Mouse (Mus musculus) gastrocnemius, postnatal 25 days (tissue): Measurements from ENCODE around the gene Gm4131. TPM values are rescaled to one million over a fixed set of nuclear protein-coding genes. Genes with fewer than 3 reads are reported as not detected.

Source experiments
- DNase-seq: peaks from one replicate; pipeline ENCODE4 v3.0.0; 2022
- total RNA-seq, 2 experiments: library from RNA; stranded (reverse); gene quantifications; 1 replicate in 1 of 2; 2 replicates in 1 of 2; pipeline ENCODE4 v1.2.3; 2021

Gm4131 gene
- total RNA-seq, 2 experiments from 2014 or later: not detected

DNA sequence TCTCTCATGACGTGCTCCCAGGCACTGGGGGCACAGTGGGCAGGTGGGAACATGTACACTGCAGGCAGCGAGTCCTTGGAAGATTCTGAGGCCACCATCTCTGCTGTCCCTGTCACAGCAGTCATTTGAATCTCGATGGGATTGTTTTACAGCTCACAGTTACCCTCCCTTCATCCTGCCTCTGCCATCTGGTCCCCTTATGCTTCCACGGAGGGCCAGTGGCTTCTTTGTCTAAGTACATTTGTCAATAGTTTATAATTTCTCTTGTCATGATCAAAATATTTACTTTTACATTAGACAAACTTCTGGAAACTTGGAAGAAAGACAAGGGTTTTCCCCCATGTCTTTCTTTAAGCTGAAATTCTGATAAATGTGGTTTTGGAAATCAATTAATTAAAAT is 20.0 kb downstream of the Gm4131 start:
- DNase-seq: no peak

DNA sequence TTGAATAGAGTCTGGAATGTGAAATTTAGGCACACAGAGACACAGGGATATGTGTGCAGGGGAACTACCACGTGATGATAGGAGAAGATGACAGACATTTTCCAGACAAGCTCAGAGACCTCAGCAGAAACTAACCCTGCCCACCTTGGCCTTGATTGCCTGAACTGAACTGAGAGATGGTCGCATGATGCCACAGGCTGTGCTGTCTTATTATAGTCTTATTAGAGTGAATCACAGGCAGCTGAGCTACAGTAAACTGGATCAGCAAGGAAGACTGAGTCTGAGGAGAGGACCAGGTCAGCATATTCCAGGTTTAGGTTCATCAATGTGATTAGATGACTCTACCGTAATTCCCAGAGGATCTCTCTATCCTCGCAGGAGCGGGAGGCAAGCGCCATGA is 20.4 kb downstream of the Gm4131 start:
- DNase-seq: no peak

DNA sequence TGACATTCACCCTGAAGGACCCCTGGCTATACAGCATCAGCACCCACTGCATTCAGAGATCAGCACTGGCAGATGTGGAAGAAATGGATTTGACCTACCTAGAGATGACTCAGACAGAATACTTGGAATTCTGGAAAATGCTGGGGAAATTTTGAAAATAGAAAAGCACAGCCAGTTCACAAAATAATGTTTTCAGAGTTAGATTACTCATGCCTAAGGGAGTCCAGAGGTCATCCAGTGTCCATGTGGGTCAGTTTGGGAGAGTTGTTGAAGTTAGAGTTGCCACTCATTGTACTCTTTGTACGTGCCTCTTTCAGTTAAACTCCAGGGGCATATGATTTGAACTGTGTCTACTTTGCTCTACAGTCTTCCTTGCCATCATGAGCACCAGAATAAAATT is 25.0 kb downstream of the Gm4131 start:
- no peak for DNase-seq

DNA sequence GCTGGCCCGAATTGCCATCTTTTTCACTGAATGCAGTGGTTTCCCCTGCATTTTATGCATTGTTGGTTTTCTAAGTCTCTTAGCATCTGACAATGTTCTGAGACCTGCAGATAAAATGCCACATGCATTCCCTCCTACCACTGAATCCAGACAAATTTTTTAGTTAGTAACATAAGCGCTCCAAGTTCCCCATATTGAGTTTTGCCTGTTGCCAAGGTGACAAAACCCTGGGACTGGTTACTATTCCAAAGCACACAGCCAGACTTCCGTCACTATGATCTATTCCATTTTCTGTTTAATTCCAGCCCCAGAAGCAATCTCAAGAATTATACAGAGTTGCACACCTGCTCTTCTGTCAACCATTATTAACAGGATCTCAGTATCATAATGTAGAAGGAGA is 26.9 kb downstream of the Gm4131 start:
- DNase-seq: no peak

DNA sequence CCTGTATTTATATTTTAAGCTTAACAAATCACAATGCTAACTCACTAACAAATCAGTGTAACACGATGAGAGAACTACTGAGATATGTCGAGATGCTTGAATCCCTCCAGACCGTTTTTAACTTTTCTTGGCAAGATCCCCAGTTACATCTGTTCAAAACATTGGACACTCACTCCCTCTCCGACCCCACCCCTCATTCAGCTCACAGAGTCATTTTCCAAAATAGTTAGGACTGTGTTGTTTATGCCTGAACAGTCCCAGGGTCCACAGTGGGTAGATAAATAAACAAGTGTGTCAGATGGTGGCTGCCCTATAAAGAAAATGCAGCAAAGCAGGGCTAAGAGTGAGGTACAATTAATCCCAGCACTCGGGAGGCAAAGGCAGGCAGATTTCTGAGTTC is 29.7 kb downstream of the Gm4131 start:
- no peak for DNase-seq

DNA sequence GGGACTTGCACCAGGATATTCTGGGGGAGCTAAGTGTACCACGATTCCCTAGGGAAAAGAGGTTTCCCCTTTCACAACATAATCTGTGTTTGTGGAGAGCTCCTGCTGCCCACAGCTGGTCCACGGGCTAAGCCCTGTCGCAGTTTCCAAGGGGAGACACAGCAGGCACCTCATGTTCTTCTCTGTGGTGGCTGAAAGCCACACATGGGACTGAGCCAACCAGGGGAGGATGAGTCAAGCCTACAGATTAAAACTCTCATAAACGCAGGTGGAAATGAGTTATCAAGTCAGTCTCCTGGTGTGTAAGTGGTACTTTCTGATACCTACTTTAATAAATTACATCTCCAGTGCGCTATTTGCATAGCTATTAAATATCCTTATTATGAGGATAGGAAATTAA is 30.6 kb downstream of the Gm4131 start:
- DNase-seq: peak; percentile 26

DNA sequence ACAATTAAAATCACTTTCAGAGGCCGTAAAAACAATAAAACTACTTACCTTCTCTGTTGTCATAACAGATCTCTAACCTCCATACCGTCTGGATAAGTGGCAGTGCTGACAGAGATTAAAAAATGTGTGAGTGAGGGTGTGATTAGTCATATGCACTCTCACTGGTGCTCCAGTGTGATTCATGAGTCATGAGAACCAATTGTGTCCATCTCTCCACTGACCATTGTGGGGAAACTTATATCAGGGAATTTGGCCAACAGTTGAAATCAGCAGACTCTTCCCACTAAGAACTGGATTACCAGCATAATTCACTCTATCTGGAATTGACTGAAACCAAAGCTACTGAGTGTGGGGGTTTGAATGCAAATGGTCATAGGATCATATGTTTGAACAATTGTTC is 35.8 kb downstream of the Gm4131 start:
- no peak for DNase-seq

DNA sequence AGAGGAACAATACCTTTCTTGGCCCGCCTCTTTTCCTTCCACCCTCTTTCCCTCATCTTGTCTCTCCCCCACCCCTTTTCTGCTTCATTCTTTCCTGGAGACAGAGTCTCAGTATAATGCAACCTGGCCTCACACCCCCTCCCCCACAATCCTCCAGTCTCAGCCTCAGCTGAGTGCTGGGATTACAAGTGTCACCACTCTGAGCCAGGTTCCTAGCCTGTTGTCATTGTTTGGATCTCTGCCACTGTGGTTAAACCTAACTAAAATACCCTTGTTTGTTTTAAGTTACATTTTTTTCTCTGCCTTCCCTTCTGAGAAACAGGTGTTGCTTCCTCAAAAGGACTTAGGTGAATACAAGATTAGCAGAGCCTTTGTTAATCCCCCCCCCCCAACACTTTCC is 53.9 kb downstream of the Gm4131 start:
- DNase-seq: no peak

DNA sequence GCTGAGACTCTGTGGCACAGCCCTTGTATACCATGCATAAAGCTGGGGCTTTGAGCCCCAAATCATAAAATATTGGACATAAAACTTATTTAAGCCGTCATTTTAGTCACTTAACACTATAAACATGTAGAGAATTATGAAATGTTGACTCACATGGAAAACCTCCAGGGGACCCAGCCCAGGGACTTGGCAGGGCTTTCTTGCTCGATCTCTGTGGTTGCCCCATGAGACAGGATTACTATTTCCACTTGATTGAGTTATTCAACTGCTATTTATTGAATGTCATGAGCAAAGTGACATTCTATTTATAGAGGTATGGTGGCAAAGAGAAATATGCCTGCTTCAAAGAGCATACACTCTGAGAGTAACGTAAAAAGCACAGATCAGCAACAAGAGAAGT is 57.4 kb downstream of the Gm4131 start:
- peak; percentile 55 for DNase-seq

DNA sequence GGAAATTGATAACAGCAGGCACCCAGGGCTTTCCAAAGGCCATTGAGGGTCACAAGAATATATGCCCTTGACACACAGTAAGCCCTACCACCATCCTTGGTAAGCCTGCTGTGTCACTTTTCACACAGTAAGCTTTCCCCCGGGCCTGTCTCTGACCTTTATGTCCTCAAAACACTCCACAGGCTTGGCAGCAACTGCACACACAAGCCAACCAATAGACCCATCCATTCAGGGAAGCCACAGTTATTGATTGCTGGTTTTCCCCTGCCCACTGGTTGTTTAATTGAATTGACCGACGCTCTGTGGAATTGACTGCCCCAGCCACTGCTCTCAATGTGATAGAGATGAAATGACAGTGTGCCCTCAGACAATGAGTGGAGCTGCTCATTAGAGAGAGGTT is 60.5 kb downstream of the Gm4131 start:
- no peak for DNase-seq

DNA sequence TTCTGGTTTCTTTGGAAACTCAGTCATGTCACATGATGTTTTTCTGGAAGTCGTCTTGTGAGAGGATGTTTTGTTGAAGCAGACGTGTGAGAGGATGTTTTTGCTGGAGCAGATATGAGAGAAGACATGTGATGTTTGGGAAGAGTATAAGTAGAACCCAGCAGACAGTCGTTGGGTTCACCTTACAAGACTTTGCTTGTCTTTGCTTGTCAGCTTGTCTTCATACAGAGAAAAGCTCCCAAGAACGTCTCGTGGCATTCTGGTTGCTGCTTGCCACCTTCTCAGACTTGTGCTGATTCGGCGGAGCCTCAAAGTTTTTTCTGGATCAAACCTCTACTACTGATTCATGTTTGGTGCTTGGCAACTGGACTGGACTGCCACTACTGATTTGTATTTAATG is 69.3 kb downstream of the Gm4131 start:
- no peak for DNase-seq

DNA sequence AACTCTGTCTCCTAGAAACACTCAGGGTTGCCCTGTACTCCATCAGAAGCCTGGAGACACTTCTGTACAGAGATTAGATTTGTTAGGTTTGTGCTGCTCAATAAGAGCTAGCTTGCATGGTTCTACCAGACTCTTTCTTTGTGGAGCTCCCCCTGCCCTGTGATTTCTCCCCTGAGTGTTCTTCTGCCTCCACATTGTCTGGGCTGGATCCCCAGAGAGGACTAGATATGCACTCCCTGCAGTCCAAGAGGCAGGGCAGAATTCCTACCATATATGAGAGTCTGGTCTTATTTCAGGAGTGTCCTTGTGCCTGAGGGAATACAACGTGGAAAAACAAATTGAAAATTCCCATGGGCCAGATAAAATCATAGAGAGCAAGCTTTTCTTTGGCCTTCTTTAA is 70.2 kb downstream of the Gm4131 start:
- no peak for DNase-seq

DNA sequence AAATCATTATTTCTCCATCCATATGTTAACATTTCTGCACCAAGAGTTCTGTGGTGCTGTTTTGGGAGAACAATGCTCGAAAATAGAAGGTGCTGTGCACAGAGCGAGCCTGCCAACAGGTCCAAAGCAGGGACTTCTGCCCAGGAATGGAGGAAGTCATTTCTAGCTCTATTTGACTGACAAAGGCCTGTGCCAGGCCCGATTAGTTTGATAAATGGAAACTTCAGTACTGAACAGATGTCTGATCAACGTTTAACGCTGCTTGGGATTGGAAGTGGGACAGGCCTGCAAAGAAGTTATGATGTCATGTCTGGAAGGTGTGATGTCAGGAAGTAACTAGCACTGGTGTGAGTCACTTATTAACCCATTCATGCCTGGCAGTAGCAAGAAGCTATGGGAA is 73.3 kb downstream of the Gm4131 start:
- no peak for DNase-seq

DNA sequence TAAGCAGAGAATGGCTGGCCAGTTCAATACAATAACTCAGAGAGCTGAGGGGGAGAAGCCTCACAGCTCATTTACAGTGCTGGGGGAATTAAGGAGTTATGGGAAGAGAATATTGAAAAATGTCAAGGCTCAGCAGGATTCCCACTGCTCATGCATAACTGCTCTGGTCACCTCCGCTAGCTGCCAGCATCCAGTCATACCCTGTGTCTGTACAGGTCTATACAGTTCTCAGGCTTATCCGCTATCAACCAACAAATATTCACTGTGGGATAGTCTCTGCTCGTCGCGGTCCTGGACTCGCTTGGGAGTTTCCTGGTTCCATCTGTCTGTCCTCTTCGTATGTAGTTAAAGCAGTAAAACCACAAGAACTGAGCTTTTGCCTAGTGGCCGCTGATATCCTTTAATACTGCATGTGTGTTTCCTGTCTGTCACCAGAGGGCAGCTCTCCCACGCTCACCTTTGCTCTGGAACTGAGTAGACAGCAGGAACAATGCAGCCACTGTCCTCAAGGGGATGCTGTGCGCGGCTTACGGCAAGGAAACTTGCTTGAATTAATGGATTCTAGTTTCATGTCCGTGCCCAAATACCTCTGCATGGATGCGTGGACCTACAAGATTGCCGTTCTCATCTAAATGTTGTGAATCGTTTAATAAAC is 74.4 kb downstream of the Gm4131 start:
- peak; percentile 44 for DNase-seq

DNA sequence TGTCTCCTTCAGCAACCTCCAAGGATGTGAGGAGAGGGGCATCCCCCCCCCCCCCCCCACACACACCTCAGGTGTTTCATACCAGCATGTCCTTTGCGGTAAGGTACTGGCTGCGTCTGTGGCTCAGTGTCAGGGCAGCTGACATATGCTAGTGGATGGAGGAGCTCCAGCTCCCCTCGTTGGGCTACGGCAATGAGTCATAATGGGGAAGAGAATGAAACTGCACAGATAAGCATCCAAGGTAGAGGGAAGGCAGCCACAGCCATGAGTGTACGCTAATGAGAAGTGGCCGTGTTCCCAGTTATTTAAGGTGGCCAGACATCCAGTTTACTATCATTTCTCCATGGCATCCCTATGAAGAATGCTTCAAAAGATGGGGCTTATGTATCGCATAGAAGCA is 78.5 kb downstream of the Gm4131 start:
- DNase-seq: no peak

DNA sequence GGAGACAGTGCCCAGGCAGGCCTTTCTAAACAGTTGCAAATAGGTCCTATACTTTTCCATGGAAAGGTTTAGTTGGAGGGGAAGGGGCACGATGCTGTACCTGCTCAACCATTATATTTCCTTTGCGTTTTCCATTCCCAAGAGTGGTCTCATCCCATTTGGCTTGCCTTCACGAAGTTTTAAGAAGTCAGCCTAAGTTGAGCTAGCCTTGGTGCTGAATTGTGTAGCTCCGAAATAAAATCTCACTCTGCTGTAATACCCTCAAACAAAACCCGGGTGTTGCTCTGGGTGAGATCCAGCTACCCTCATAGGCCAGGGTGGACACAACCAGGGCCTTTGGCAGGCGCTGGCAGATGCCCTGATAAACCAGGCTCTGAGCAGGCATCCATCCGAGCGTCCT is 85.3 kb downstream of the Gm4131 start:
- no peak for DNase-seq

DNA sequence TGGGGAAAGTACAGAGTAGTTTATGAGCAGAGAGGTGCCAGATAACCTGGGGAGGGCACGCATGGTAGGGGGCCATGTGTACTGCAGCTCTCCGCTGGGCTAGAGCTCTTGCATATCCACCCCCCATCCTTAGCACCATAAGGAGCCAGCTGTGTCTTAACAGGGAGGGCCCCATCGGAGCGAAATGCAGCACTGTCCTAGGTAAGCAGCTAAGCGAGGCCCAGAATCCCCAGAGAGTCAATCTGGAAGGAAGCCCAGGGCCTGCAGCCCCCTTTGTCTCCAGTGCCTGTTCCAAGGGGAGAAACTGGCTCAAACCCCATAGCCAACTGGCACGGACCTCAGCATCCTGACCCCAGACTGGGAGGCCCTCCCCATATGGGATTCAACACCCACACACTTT is 87.3 kb downstream of the Gm4131 start:
- DNase-seq: no peak

DNA sequence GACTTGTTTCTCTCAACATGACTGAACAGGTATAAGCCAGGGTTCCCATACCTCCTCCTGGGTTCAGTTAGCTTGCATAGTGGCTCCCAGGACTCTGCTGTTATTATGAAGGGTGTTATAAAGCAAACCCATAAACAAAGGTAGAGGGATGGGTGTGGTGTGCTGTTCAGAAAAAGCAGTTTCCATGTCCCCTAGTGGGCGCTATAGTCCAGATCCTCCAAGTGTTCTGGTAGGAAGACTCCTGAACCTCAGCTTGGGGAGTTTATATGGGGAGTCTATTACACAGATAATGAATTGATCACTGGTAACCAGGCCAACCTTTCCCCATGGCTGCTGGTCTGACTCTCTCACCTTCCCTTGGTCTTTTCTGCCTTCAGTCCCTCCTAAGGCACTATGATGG is 92.2 kb downstream of the Gm4131 start:
- DNase-seq: no peak

DNA sequence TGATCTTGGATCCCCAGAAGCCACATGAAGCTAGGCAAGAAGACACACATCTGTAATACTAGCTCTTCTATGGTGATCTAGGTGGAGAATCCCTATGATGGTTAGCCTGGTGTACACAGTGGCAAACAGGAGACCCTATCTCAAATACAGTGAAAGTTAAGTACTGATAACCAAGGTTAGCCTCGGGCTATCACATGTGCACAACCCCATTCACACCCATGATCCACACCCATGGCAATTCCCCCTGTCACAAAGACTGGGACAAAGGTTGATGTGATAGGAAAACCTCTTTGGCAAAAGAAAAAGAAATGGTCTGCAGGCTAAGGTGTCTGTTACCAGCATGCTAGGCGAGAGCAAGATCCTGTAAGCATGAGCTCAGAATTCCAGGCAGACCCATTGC is 94.7 kb downstream of the Gm4131 start:
- no peak for DNase-seq

DNA sequence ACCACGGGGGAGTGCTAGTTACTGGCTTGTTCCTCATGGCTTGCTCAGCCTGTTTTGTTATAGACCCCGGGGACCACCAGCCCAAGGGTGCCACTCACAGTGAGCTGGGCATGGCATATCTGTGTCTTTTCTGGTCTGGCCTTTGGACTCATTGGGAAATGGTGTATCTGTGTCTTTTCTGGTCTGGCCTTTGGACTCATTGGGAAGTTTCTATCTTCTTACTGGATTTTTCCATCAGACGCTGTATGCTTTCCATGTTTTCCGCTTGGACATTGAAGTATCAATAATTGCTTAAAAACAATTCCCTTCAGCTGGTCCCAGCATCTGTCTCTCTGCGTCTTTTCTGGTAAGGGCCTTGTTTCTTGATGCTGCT is 98.0 kb downstream of the Gm4131 start:
- DNase-seq: no peak

DNA sequence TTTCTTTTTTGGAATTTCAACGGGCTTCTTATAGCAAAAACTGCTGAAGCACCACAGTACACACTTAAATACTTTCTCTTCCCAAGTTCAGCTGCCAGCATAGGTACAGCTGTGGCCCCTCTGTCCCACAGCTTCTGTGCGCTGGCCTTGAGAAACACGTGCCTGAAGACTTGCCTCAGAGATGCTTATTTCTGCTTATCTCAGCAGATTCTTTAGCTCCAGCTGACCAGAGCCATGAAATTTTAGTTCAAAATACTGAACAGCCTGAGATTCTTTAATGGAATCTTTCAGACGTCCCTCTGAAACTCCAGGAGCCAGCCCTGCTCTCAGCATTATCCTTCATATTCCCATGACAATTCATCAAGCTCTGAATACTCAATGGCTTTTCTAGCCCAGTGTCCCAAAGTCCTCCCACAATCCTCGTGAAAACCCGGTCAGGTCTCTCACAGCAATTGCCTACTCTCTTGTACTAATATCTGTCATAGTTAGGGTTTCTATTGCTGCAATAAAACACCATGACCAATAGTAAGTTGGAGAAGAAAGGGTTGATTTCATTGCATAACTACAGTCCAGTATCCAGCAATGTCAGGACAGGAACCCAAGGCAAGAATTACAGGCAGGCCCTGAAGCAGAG is 98.5 kb downstream of the Gm4131 start:
- no peak for DNase-seq

DNA sequence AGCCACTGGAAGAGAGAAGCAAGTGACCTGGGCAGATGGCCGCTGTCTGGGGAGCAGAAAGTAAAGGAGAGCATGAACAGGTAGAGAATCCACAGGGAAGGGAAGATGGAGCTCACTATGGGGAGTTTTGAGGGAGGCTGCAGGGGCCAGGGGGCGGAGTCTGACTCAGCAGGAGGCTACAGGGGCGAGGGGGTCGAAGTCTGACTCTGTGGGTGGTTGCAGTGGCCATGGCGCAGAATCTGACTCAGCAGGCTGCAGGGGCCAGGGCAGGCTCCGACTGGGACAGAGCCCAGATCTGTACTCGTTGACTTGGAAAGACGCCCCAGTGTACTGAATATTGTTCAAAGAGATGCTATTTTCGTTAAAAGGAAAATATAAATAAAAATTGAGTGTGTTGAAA is 101.8 kb downstream of the Gm4131 start:
- DNase-seq: peak; percentile 39

DNA sequence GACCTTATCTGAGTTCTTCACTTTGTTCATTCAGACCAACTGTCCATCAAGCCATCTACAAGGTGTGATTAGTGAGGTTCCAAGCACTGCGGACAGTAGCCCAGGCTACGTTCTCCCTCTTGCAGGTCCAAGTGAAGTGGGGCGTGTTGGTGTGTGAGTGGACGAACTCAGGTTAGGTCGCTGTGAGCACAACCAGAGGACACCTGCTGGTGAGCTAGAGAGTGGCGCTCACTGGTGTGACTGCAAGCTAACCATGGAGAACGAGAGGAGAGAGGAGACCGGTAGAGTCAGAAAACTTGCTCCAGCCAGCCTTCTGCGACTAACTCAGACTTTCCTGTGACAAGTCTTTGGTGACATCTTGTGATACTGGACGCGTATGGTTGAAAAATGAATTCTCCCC is 107.2 kb downstream of the Gm4131 start:
- DNase-seq: no peak

DNA sequence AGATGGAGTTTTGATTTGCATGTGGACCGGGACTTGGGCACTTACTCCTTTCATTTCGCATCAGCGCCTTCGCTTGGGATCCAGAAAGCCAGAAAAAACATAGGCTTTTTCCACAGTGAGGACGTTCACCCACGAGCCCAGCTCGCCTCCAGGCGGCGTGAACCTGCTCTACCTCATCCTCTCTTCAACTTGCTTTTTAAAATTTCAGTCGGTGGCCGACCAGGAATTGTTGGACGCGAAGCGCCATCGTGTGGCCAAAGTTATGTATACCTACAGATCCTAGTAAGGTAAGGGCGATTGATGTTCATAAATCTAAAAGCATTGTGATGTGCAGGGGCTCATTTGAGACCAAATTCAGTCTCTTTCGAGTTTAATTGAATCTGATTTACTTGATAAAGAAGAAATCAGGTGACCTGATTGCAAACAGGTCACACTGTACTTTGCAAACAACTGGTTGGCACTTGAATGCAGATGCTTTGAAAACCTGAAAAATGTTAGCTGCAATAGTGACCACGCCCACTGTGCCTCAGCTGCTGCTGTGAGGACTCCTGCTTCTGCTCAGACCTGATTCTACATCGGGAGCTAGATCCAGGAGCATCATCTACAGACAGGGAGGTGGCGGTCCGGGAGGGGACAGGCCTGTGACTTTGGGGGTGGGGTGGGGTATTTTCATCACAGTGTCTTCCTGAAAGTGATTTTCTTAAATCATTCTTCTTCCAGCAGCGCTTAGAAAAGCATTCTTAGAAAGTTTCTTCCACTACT is 109.1 kb downstream of the Gm4131 start:
- DNase-seq: peak; percentile 48
